Mouse (Mus musculus): ENCODE measurements around the gene Itpr1. TPM values are rescaled to one million over a fixed set of nuclear protein-coding genes. Genes with fewer than 3 reads are reported as not detected.

Itpr1 gene
- polyA plus RNA-seq, 1 experiment: 42.5 TPM

DNA sequence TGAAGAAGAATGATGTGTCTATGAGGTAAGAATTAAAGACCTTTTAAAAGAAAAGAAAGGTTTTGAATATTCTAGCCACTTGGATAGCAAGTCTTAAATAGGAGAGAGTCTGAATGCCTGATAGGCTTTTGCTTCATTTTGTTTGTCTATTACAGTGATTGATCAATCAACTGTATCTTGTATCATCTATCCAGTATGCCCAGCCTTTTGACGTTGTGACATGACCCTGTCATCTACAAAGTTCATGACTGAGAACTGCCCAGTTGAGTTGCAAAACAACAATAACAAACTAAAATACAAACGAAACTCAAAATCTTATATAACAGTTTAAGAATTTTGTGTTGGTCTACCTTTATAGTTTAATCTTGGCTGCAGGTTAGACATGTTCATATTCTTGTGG is 78.1 kb downstream of the Itpr1 start:
- H3K27ac ChIP-seq (ENCODE audit: insufficient read depth, low read length): no peak overlapping the region
- H3K27me3 ChIP-seq (ENCODE audit: control insufficient read depth, insufficient read depth, low read length, poor library complexity, severe bottlenecking): no peaks in the 10 kb centered on the region
- TF ChIP-seq CTCF (IDR thresholded peaks at IDR 0.05; ENCODE audit: low read depth, low read length) (no peak), POLR2A (IDR thresholded peaks at IDR 0.05; ENCODE audit: insufficient read depth, low read length) (no peak), EP300 (IDR thresholded peaks at IDR 0.05; ENCODE audit: insufficient read depth, low read depth, low read length) (no peak)
- H3K4me1 ChIP-seq (ENCODE audit: control insufficient read depth, insufficient read depth, low read length): no peaks in the 10 kb centered on the region
- no peak overlapping the region for H3K4me3 ChIP-seq (ENCODE audit: low read depth, low read length)
- no peaks in the 10 kb centered on the region for H3K9me3 ChIP-seq (replicated peaks; ENCODE audit: control insufficient read depth, insufficient read depth, low read length, poor library complexity, severe bottlenecking)
- no peak overlapping the region for H3K9ac ChIP-seq (ENCODE audit: low read depth, poor library complexity, severe bottlenecking)
- no peaks in the 10 kb centered on the region for H3K36me3 ChIP-seq (ENCODE audit: control insufficient read depth, insufficient read depth, low read length, poor library complexity, severe bottlenecking)

GRCm38 (mm10) chr6:108291556-108291955 is 78.7 kb downstream of the Itpr1 start:
- no peaks in the 10 kb centered on the region for H3K27me3 ChIP-seq (ENCODE audit: control insufficient read depth, insufficient read depth, low read length, poor library complexity, severe bottlenecking)
- H3K9me3 ChIP-seq (replicated peaks; ENCODE audit: control insufficient read depth, insufficient read depth, low read length, poor library complexity, severe bottlenecking): no peaks in the 10 kb centered on the region
- H3K4me3 ChIP-seq (ENCODE audit: low read depth, low read length): no peak overlapping the region
- H3K4me1 ChIP-seq (ENCODE audit: control insufficient read depth, insufficient read depth, low read length): no peaks in the 10 kb centered on the region
- no peaks in the 10 kb centered on the region for H3K36me3 ChIP-seq (ENCODE audit: control insufficient read depth, insufficient read depth, low read length, poor library complexity, severe bottlenecking)
- TF ChIP-seq POLR2A (IDR thresholded peaks at IDR 0.05; ENCODE audit: insufficient read depth, low read length) (no peak), CTCF (IDR thresholded peaks at IDR 0.05; ENCODE audit: low read depth, low read length) (no peak), EP300 (IDR thresholded peaks at IDR 0.05; ENCODE audit: insufficient read depth, low read depth, low read length) (no peak)
- no peak overlapping the region for H3K27ac ChIP-seq (ENCODE audit: insufficient read depth, low read length)
- no peak overlapping the region for H3K9ac ChIP-seq (ENCODE audit: low read depth, poor library complexity, severe bottlenecking)

- no peaks in the 10 kb centered on the region for H3K36me3 ChIP-seq (ENCODE audit: control insufficient read depth, insufficient read depth, low read length, poor library complexity, severe bottlenecking)
- no peak overlapping the region for H3K27ac ChIP-seq (ENCODE audit: insufficient read depth, low read length)
- H3K9me3 ChIP-seq (replicated peaks; ENCODE audit: control insufficient read depth, insufficient read depth, low read length, poor library complexity, severe bottlenecking): no peaks in the 10 kb centered on the region
- H3K27me3 ChIP-seq (ENCODE audit: control insufficient read depth, insufficient read depth, low read length, poor library complexity, severe bottlenecking): no peaks in the 10 kb centered on the region
- H3K4me3 ChIP-seq (ENCODE audit: low read depth, low read length): no peak overlapping the region
- H3K9ac ChIP-seq (ENCODE audit: low read depth, poor library complexity, severe bottlenecking): no peak overlapping the region
- no peaks in the 10 kb centered on the region for H3K4me1 ChIP-seq (ENCODE audit: control insufficient read depth, insufficient read depth, low read length)
- no peak for TF ChIP-seq POLR2A (IDR thresholded peaks at IDR 0.05; ENCODE audit: insufficient read depth, low read length)
- TF ChIP-seq EP300 (IDR thresholded peaks at IDR 0.05; ENCODE audit: insufficient read depth, low read depth, low read length): no peak
- no peak for TF ChIP-seq CTCF (IDR thresholded peaks at IDR 0.05; ENCODE audit: low read depth, low read length)
Observed at GRCm38 (mm10) chr6:108301856-108302255, 89.0 kb downstream of the Itpr1 start.

DNA sequence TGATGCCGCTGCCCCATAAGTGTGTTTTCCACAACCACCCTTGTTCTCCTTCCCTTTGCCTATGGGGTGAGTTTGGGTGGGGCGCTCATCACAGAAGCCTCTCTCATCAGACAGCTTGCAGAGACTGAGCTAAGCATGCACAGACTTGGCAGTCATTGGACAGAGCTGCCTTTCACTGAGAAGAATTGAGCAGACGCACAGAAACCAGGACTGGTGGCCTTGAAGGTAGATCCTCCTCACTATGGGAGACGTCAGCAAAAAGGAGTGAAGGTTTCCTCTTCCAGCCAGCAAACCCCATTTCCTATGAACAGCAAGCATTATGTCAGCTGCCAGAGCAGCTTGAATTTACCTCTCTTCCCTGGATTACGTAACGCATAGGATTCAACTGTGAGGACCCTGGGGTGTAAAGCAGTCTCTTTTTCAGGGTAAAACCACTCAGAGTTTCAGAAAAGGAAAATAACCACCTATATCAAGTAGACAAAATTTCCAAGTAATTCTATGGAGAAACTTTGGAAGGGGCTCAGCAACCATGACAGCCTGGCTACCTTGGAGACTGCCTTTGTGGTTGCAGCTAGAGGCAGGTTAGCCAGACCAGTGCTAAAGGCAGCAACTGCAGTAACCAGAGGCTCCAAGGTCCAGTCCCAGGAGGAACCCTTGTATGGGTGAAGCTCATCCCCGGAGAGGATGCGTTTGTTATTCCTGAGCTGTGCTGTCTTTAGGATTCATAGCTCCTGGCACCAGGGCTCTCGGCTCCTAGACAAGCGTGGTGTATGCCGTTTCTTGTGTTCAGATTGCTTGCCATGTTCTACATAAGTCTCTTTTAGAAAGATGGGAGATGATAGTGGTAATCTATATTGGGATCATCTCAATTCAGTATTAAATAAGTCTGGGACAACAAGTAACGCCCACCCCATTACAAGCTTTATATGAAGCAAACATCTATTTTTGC is 91.0 kb downstream of the Itpr1 start:
- H3K27me3 ChIP-seq (ENCODE audit: control insufficient read depth, insufficient read depth, low read length, poor library complexity, severe bottlenecking): no peaks in the 10 kb centered on the region
- TF ChIP-seq POLR2A (IDR thresholded peaks at IDR 0.05; ENCODE audit: insufficient read depth, low read length) (no peak), CTCF (IDR thresholded peaks at IDR 0.05; ENCODE audit: low read depth, low read length) (no peak), EP300 (IDR thresholded peaks at IDR 0.05; ENCODE audit: insufficient read depth, low read depth, low read length) (no peak)
- H3K36me3 ChIP-seq (ENCODE audit: control insufficient read depth, insufficient read depth, low read length, poor library complexity, severe bottlenecking): no peaks in the 10 kb centered on the region
- no peaks in the 10 kb centered on the region for H3K9me3 ChIP-seq (replicated peaks; ENCODE audit: control insufficient read depth, insufficient read depth, low read length, poor library complexity, severe bottlenecking)
- H3K4me3 ChIP-seq (ENCODE audit: low read depth, low read length): no peak overlapping the region
- no peaks in the 10 kb centered on the region for H3K4me1 ChIP-seq (ENCODE audit: control insufficient read depth, insufficient read depth, low read length)
- H3K9ac ChIP-seq (ENCODE audit: low read depth, poor library complexity, severe bottlenecking): no peak overlapping the region
- H3K27ac ChIP-seq (ENCODE audit: insufficient read depth, low read length): no peak overlapping the region

DNA sequence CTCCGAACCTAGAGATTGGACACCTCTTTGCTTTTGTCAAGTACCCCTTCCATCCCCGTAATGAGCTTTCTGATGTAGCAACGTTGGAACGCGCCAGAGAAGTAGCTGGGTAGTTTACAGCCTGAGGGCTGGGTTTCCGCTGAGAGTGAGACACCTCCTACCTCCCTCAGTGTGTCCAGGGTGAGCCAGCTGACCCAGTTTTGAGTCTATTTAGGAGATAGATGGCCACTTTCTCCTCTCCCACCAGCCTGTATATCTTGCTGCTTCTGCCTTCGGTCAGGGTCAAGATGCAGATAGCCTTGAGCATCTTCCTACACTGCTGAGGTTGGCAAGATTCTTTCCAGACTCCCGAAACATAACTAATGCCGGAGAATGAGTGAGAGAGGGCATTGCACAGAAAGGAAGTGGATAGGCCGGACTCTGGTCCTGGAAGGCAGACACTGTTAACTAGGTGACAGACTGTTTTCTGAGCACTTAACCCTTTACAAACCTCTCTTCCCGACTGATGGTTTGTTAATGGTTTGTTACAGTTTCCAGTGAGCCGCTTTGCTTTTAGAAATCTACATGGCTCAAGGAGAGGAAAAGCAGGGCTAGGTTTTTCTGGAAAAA is 92.4 kb downstream of the Itpr1 start:
- TF ChIP-seq POLR2A (IDR thresholded peaks at IDR 0.05; ENCODE audit: insufficient read depth, low read length) (no peak), CTCF (IDR thresholded peaks at IDR 0.05; ENCODE audit: low read depth, low read length) (no peak), EP300 (IDR thresholded peaks at IDR 0.05; ENCODE audit: insufficient read depth, low read depth, low read length) (no peak)
- H3K4me3 ChIP-seq (ENCODE audit: low read depth, low read length): no peak overlapping the region
- H3K4me1 ChIP-seq (ENCODE audit: control insufficient read depth, insufficient read depth, low read length): no peaks in the 10 kb centered on the region
- H3K9ac ChIP-seq (ENCODE audit: low read depth, poor library complexity, severe bottlenecking): no peak overlapping the region
- H3K27me3 ChIP-seq (ENCODE audit: control insufficient read depth, insufficient read depth, low read length, poor library complexity, severe bottlenecking): no peaks in the 10 kb centered on the region
- H3K9me3 ChIP-seq (replicated peaks; ENCODE audit: control insufficient read depth, insufficient read depth, low read length, poor library complexity, severe bottlenecking): no peaks in the 10 kb centered on the region
- no peaks in the 10 kb centered on the region for H3K36me3 ChIP-seq (ENCODE audit: control insufficient read depth, insufficient read depth, low read length, poor library complexity, severe bottlenecking)
- H3K27ac ChIP-seq (ENCODE audit: insufficient read depth, low read length): no peak overlapping the region

- H3K27me3 ChIP-seq (ENCODE audit: control insufficient read depth, insufficient read depth, low read length, poor library complexity, severe bottlenecking): no peaks in the 10 kb centered on the region
- no peak overlapping the region for H3K9ac ChIP-seq (ENCODE audit: low read depth, poor library complexity, severe bottlenecking)
- no peaks in the 10 kb centered on the region for H3K36me3 ChIP-seq (ENCODE audit: control insufficient read depth, insufficient read depth, low read length, poor library complexity, severe bottlenecking)
- no peaks in the 10 kb centered on the region for H3K4me1 ChIP-seq (ENCODE audit: control insufficient read depth, insufficient read depth, low read length)
- H3K4me3 ChIP-seq (ENCODE audit: low read depth, low read length): no peak overlapping the region
- H3K27ac ChIP-seq (ENCODE audit: insufficient read depth, low read length): no peak overlapping the region
- TF ChIP-seq EP300 (IDR thresholded peaks at IDR 0.05; ENCODE audit: insufficient read depth, low read depth, low read length): no peak
- no peak for TF ChIP-seq POLR2A (IDR thresholded peaks at IDR 0.05; ENCODE audit: insufficient read depth, low read length)
- no peak for TF ChIP-seq CTCF (IDR thresholded peaks at IDR 0.05; ENCODE audit: low read depth, low read length)
- no peaks in the 10 kb centered on the region for H3K9me3 ChIP-seq (replicated peaks; ENCODE audit: control insufficient read depth, insufficient read depth, low read length, poor library complexity, severe bottlenecking)
Observed at GRCm38 (mm10) chr6:108306240-108306639, 93.3 kb downstream of the Itpr1 start.

Data from ES-Bruce4 (cell line).